Mouse (Mus musculus): Measurements from ENCODE around the gene Crlf3.

Gene Crlf3

DNA sequence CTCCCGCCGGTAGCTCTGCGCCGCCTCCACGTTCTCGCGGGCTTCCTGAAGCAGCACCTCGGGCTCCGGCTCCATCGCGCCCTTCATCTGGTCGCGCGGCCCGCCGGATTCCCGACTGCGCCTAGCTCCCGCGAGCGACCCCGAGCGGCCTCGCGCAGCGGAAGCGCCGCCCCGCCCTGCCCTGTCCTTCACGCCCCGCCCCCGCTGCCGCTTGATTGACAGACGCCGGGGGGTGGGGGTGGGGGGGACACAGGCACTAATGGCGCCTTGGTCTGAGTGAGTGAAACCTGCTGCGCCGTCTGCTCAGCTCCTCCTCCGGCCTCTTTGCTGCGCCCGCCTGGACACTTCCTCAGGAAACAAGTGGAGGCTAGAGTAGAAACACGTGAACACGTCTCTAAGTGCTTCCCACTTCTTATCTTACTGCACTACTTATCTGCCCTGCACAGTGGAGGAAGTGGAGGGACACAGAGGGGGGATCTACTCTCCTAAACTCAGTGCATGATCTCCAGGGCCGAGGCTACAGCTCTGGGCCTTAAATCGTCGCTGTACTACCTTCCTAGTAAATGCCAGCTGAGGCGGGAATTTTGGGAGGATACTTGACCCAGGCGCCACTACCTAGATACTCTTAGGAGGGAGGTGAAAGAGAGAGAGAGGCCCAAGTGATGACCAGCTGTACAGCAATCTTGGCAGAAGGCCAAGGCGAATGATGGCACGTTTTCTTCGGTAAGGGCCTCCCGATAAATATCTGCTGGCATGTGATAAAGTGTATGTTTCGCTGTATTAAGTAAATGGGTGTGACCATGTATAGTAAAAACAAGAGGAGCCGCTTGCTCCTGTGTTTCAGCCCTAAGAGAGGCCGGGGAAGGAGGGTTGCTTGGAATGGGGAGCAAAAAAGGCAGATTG is at the start of gene Crlf3:
Crlf3 (minus strand) TSS at position 166 of the 903 bp plus-strand sequence.
- DNase-seq = peak; percentile 97 to 98

DNA sequence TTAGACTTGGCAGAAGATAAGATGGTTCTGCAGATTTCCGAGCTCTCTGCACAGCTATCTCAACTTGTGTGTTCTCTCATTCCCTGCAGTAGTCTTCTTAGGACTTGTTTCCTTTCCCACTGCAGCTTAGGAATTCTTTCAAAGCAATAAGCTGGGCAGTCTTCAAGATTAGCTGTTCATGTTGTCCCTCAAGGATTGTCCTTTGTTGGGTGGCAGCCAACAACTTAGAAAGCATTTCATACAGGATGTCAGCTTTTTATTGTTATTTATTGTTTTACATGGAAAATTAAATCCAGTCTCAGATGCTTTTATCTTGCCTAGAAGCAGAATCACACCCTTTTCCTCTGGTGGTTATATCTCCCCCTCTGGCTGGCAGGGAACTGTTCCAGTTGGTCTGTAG is 35.6 kb upstream of the Crlf3 start:
- DNase-seq = no peak

DNA sequence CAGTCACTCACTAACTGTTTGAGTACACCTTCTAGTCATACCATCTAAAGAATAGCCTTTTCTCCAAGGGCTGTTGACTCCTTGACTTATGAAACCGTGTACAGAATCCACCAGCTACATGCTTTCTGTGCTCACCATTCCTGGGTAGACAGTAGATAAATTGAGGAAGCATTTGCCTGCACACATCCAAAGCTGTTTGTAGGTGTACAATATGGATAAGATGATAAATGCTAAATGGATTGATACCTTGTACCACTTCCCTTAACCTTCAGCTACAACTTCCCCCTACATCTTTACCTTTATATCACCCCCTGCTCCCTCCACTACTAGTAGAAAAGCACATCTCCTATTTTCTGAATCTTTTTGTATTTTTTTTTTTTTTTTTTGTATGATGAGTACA is 23.6 kb upstream of the Crlf3 start:
- DNase-seq = no peak

DNA sequence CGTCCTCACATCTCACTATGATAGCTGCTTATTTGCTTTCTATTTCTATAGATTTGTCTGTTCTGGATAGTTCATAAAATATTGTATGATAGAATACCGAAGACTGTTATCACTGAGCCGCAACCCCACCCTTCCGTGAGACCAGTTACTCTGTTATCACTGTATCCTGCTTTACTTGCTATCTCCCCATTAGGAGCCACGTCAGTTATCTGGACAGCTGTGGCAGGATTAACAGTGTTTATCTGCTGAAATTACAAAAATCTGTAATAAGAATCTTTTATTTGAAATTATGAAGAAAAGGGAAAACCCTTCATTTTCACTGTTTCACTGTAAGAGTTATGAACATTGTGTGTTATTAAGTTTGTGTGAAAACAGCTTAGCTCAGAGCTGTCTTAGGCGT is 20.5 kb upstream of the Crlf3 start:
- DNase-seq = no peak

DNA sequence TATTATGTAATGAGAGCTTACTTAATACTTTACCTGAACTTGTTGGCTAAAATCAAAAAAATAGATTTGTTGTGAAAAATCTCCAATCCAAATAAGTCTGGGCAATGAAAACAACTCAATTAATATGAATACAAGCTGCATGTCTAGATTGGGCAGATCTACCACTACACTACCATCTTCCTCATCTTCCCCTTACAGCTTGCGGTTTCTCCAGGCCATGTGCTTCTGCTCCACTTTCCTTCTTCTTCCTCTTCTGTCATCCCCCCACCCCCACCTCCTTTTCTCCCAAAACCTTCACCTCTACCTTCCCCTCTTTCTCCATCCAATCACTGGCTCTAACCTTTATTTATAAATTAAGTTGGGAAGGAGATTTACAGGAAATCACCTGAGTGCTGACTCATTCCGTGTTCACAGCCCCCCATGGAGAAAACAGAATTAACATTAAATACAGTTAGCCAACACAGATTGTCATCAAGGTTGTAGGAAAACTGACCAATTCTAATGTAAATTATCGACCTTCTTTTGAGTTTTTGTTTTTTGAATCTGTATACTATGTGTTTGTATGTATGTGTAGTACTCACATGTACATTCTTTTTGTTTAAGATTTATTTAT is 17.8 kb upstream of the Crlf3 start:
- DNase-seq = no peak

DNA sequence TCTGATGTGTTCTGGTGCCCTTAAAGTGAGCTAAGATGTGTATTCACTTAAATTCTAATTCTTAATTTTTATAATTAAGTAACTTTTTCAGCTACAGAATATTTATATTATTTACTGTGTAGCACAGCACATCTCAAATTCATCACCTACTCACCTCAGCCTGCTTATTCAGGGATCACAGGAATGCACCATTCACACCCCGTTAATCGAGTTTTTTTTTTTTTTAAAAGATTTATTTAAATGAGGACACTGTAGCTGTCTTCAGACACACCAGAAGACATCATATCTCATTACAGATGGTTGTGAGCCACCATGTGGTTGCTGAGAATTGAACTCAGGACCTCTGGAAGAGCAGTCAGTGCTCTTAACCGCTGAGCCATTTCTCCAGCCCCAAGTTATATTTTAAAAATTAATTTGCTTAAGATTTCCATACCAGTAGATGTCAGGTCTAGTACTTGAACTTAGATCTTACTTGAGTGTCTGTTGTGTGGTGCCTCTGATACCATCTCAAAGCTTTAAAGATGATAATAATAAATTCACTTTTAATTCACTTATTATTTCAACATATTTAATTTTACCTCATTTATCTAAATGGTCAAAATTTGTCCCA is 9.9 kb upstream of the Crlf3 start:
- no peak for DNase-seq

DNA sequence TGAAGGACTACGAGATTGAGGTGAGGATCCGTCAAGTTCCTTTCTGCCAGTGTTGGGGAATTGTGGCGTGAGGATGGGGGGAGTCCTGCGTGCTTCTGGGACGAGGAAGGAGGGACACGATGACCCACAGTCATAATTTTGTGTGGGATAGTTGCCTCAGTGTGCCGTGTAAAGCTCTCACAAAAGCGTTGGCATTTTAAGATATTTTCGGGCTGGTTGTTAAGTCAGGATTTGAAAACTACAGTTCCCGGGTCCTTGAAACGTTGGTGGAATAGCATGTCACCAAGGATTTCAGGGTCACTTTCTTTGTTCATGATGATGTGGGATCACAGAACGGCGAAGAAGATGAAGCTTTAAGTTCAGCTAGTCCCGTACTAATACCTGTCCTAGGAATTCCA is 9.0 kb upstream of the Crlf3 start:
- DNase-seq = no peak

DNA sequence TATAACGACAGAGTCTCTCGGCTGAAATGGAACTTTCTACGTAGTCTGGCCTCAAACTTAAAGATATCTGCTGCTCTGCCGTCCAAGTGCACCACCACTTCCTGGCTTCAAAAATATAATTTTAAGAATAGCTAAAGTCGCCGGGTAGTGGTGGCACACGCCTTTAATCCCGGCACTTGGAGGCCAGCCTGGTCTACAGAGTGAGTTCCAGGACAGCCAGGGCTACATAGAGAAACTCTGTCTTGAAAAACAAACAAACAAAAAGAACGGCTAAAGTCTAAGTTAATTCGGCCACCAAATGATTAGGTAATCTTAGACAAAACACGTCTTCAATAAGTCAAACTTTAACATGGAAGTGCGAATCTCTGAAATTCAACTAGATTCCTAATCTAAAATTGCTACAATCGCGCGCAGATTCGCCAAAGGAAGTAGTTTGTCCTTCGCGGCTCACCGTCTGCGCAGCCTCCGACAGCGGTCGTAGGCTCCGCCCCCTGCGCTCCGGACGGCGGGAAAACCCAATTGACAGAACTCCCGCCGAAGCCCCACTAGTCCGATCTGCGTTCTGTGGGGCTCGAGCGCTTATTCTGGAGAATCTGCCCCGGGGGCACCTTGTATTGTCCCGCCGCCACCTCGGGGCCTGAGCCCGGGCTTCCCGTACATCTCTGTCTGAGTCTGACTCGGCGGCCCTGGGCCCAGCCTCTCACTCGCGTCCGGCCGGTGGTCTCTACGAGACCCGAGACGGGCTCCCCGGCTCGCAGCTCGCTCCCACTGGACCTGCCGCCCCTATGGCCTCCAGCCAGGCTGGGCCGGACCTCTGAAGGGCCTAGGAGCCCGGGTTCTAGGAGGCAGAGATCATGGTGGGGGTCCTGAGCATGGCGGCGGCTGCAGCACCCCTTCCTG is 8.4 kb upstream of the Crlf3 start, which contains the start of gene Atad5:
Atad5 (plus strand) TSS at position 484 of the 900 bp plus-strand sequence.
- peak; percentile 94 to 96 for DNase-seq

DNA sequence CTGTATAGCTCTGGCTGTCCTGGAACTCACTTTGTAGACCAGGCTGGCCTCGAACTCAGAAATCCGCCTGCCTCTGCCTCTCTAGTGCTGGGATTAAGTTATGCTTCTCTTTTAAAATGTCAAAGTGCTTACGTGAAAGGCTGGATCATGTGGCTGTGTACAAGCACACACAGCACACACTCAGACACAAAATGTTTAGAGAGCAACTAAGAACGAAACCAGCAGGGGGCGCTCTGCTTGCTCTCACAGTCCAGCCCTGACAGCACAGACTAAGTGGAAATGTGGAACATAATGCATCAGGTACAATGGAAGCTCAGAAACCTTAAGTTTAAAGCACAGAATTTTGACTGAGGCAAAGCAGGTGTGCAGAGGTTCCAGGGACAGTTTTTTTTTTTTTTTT is 6.1 kb upstream of the Crlf3 start:
- peak; percentile 88 to 92 for DNase-seq

DNA sequence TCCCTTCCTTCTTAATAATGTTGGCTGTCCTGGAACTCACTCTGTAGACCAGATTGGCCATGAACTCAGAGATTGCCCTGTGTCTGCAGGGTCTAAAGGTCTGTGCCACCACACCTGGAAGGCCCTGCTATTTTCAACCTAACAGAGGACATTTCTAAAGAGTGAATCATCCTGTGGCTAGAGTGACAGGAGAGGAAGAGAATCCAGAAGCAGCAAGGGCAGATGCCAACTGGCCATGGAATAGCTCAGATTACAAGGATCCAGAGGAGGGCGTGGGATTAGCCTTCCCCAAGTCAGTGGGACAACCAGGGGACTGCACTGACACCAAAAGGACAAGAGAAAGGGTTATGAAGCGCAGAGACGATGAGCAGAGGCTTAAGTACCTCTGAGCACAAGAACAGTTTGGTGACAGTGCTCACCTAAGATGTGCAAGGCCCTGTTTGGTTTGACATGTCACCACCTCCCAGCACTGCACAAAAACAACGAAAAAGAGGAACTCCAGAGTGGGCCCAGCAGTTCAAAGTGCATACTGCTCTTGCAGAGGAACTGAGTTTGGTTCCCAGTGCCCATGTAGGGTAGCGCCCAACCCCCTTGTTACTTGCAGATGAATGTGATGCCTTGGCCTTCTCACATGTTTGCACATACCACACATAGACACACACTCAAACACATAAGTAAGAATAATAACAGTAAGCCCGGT is 4.7 kb upstream of the Crlf3 start:
- no peak for DNase-seq

DNA sequence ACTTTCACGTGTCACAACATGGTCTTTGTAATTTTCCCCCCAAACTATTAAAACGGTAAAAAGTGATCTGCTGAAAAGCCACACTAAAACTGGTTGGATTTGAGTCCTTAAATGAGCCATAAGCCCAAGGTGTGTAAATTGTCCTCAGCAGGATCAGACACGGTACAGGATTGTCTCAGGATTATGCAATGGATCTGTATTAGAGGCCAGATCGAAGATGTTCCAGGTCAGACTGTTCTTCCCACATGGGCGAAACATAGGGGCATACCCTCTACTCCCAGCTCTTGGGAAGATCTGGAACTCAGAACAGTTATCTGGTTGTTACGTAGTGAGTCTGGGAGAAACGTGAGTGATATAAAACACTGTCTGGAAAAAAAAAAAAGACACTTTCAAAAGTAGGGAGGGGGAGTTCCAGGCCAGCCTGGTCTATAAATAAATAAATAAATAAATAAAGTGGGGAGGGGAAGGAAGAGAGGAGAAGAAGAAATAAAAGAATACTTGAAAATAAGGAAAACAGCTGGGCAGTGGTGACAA is 1.1 kb upstream of the Crlf3 start:
- no peak for DNase-seq

DNA sequence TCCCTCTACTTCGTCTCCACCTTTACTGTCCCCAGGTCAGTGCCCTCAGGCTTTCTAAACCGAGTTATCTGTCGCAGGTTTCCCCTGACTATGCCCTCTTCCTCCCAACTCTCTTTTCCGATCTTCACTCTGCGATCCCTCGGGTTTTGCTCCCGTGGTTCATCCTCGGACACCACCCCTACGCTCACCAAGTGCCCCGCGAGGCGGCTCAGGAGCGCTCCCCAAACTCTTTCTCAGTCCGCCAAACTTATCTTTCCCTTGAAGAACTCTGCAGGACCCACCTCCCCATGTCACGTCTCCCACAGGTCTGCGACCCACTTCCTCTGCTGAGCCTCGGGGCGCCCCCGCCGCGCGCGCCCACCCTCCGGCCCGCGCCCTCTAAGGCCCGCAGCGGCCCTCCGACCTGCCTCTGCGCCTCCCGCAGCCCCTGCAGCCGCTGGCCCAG is 388 bp downstream of the Crlf3 start:
- no peak for DNase-seq

DNA sequence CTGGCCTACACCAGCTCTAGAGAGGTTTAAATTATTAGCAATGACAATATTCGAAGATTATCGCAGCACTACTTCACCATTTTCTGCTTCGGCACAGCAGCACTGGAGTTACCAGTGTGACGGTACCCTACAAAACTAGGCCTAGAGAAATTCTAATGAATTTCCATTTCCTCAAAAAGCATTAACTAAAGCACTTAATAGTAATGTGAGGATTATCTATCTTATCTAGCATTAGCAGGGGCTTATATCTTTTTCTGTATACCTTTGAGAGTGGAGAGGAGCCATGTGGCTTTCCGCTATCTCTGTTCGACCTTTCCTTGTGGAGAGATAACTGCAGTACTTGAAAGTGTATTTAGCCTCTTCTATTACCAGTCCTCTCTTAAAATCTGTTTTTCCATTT is 1.0 kb downstream of the Crlf3 start:
- DNase-seq = no peak

DNA sequence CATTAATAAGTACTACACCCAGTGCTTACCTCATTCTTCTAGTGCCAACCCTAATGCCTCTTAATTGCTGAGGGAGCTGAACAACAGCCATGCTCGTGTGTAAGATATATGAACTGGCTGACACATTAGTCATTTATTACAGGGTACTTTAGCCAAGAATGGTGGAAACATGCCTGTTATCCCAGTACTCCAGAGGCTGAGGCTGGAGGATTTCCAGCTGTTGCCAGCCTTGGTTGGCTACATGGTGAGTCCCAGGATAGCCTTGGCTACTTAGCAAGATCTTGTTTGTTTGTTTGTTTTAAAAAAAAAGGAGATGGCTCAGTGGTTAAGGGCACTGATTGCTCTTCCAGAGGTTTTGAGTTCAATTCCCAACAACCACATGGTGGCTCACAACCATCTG is 2.0 kb downstream of the Crlf3 start:
- DNase-seq = no peak

DNA sequence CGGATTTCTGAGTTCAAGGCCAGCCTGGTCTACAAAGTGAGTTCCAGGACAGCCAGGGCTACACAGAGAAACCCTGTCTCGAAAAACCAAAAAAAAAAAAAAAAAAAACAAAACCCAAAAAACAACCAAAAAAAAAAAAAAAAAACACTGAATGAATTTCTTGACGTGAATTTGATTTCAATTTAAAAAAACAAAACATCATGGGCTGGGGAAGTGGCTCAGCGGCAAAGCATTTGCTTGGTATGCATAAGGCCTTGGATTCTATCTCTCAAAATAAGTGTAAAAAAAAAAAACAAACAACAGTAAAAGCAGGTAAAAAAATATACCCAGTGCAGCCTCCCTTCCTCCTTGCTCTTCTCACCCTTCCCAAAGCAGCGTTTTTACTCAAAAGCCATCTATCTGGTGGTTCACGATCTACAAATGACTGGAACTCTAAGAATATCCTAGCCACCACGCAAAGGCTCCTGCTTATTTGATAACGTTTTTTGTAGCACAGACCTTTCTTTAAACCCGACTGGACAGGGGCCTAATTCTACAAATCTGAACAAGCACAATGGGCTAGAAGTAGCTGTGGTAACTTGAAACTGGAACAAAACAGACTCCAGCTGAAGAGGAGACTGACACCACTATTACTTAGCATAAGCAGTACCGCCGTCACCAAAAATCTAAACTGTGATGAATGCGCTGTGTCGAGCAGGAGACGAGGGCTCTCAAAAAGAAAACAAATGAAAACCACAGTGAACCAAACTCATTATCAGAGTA is 2.8 kb downstream of the Crlf3 start:
- no peak for DNase-seq

DNA sequence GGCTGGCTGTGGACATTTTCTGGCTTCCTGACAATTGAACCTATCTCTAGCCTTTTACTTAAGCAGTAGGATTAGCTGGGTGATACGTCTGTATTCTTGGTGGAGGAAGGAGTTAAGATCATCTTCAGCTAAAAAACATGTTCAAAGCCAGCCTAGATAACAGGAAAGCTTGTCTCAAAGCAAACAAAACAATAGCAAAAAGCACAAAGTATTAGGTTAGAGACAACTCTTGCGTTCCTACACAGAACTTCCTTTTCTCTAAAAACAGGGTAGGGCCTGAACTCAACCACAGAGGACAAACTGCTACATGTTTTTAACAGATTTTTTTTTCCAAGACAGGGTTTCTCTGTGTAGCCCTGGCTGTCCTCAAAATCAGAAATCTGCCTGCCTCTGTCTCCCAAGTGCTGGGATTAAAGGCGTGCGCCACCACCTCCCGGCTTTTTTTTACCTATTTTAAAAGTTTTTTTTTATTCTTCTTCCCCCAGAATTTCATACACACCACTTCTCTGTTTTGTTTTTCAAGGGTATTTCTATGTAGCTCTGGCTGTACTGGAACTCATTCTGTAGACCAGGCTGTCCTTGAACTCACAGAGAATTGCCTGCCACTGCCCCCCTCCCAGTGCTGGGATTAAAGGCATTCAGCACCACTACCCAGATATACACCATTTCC is 5.0 kb downstream of the Crlf3 start:
- DNase-seq = no peak

DNA sequence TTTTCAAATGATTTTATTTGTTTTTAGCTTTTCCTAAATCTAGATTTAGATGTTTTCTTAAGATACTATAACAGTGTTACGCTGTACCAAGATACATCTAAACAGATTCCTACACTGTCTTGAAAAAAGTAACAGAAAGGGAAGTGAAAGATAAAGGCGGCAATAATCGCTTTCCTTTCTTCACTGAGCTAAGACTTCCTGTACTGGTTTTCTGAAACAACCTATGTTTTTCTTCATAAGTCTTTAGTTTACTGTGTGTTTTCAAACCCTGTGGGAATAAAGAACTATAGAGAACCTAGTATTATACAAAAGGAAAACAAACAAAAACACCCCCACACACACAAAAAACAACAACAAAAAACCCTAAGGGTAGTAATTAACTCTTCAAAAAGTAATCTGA is 8.4 kb downstream of the Crlf3 start:
- no peak for DNase-seq

DNA sequence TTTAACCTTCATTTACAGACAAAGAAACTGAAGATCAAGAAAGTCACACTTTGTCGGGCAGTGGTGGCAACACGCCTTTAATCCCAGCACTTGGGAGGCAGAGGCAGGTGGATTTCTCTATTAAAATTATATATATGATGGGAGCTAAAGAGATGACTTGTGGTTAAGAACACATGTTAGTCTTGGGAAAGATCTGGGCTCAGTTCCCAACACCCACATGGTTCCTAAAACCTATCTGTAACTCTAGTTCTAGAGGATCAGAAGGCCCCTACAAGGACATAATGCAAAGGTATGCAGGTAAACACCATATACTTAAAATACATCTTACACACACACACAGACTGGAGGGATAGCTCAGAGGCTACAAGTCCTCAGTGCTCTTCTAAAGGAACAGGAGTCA is 9.8 kb downstream of the Crlf3 start:
- DNase-seq = no peak

DNA sequence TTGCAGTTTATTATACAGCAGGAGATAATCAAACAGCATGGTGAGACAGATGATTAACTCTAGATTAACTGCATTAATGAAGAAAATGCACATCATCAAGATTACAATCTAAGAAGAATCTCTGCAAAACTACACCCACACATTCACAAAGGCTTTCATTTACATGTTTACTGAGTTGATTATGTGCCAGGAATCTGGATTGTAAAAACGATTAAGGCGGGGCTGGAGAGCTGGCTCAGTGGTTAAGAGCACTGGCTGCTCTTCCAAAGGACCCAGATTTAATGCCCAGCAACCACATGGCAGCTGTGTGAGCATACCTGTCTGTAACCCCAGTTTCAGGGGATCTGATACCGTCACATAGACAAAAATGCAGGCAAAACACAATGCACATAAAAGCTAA is 11.0 kb downstream of the Crlf3 start:
- no peak for DNase-seq

DNA sequence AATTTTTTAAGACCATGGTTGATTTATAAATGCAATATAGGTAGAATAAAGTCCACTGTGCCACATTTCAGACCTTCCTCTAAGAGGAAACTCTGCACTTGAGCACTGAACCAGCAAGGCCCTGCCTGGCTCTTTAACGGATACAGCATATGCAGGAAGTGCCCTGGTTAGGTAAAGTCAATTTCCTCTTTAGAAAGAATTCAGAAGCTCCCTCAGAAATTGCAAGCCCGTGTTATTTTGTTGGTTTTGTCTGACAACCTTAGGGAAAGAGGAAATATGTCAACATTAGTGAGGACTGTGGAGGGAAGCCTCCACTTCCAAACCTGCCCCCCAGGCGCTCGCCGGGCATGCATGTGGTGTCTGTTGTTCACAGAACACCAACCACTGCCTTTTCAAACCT is 13.2 kb downstream of the Crlf3 start:
- no peak for DNase-seq

All from cerebellum, postnatal 14 days (tissue).